Mouse (Mus musculus) left cerebral cortex, adult 18-20 months (tissue): ENCODE measurements around the gene Tchh. TPM values are rescaled to one million over a fixed set of nuclear protein-coding genes. Genes with fewer than 3 reads are reported as not detected.

Source experiments
- DNase-seq, 2 experiments: peaks; one replicate each; pipeline ENCODE4 v3.0.0; 2021 to 2022; ENCODE audit warnings: low spot score in 2 of 2, mixed read lengths in 1 of 2
- long read RNA-seq, 2 experiments: library from polyadenylated mRNA; stranded (forward); transcript quantifications; one replicate each; pipeline ENCODE4 v2.0.0; 2021
- total RNA-seq, 2 experiments: library from RNA; stranded (reverse); gene quantifications; 2 replicates each; pipeline ENCODE4 v1.2.3; 2021

Gene Tchh
- 1 to 10 TPM; 2.8 to 3.0 TPM for total RNA-seq
- long read RNA-seq, experiment 1, partial matches to known transcripts, result 0 of 6 reads
- long read RNA-seq, experiment 1, other reads (novel, unspliced or antisense), result 6 of 6 reads
- long read RNA-seq, experiment 2, partial matches to known transcripts, result 0 of 1 reads
- long read RNA-seq, experiment 2, other reads (novel, unspliced or antisense), result 1 of 1 reads

- no peak for DNase-seq
Observed at GRCm38 (mm10) chr3:93442030-93442429, at the start of gene Tchh. Tchh (plus strand) TSS chr3:93442330.

- DNase-seq, result no peak
Observed at GRCm38 (mm10) chr3:93393366-93393765, 48.8 kb upstream of the Tchh start, which contains the start of gene Rptn. Rptn (plus strand) TSS chr3:93393699.

- DNase-seq, result no peak
Observed at GRCm38 (mm10) chr3:93403936-93404335, 38.2 kb upstream of the Tchh start.

GRCm38 (mm10) chr3:93406992-93407391 is 35.1 kb upstream of the Tchh start:
- DNase-seq, result peak; percentile 11 to 12

DNA sequence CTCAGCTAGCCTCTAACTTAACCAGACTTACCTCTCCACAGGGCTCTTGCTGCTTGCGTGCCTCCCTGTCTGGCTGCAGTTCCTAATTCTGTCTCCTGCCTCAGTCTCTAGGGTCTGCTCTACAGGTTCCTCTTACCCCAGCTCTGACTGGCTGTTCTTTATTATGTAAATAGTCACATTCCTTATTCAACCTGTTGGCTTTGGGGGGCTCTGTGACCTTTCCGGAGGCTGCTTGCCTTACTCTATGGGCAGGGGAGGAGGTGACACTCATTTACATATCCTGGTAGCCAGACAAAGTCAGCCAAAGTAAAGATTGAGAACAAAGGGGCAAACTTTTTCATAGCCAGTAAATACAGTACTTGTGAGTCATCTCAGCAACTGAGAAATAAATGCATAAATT is 30.2 kb upstream of the Tchh start:
- DNase-seq, result no peak

- DNase-seq, result no peak
Observed at GRCm38 (mm10) chr3:93431673-93432072, 10.5 kb upstream of the Tchh start.

DNA sequence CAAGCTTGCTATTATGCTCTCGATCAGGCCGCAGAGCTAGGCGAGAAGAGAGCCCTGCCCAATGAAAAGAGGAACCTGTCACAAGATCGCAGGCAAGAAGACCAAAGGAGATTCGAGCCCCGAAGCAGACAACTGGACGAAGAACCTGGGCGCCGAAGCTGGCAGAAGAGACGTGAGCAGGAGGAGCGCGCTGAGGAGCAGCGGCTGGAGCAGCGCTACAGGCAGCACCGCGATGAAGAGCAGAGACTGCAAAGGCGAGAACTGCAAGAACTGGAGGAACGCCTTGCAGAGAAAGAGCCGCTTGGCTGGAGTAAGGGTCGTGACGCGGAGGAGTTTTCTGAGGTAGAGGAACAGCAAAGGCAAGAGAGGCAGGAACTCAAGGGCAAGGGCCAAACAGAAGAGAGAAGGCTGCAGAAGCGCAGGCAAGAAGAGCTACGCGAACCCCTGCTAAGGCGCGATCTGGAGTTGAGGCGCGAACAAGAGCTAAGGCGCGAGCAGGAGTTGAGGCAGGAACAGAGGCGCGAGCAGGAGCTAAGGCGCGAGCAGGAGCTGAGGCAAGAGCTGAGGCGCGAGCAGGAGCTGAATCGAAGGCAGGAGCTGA is 1.5 kb downstream of the Tchh start:
- peak; percentile 8 to 44 for DNase-seq

DNA sequence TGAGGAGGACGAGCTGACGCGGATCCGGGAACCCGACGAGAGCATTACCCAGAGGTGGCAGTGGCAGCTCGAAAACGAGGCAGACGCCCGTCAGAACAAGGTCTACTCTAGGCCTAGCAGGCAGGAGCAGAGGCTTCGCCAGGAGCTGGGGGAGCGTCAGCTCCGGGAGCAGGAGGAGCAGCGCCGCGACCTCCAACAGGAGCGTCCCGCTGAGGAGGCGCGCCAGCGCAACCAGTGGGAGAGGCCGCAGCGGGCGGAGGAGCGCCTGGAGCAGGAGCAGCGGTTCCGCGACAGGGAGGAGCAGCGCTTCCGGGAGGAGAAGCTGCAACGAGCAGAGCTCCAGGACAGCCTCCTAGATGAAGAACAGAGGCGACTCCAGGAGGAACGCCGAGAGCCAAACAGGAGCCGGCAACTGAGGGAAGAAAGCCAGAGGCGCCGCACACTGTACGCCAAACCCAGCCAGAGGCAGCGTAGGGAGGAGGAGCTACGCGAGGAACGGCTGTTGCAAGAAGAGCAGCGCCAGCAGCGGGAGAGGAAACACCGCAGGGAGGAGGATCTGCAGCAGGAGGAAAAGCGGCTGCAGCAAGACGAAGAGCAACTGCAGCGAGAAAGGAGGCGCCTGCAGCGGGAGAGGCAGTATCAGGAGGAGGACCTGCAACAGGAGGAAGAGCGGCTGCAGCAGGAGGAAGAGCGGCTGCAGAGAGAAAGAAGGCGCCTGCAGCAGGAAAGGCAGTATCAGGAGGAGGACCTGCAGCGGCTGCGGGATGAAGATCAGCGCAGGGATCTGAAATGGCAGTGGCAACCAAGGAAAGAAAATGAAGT is 2.4 kb downstream of the Tchh start:
- DNase-seq, result peak; percentile 63 to 78

GRCm38 (mm10) chr3:93445165-93445705 is 3.1 kb downstream of the Tchh start:
- peak; percentile 6 to 37 for DNase-seq

- peak; percentile 3 to 7 for DNase-seq
Observed at GRCm38 (mm10) chr3:93446128-93446755, 4.1 kb downstream of the Tchh start.

GRCm38 (mm10) chr3:93446756-93447137 is 4.6 kb downstream of the Tchh start:
- DNase-seq, result peak in 1 of 2 experiments; percentile 2

- peak; percentile 59 to 70 for DNase-seq
Observed at GRCm38 (mm10) chr3:93447138-93447841, 5.2 kb downstream of the Tchh start.

DNA sequence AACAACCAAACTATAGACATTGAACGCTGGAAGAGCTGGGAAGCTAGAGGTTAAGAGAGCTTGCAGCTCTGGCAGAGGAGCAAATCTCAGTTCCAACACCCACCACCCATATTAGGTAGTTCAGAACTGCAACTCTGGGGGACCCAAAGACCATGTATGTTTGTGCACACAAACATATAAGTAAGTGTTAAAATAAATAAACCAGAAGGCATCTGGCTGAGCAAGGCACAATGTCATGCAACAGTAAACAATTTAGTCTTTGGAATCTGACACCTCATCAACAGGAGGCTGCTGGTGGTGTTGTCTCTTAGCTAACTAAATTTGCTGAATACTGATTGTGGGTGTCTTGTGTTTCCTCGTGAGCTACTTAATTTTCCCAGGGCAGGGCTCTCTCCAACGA is 24.4 kb downstream of the Tchh start:
- DNase-seq, result no peak

DNA sequence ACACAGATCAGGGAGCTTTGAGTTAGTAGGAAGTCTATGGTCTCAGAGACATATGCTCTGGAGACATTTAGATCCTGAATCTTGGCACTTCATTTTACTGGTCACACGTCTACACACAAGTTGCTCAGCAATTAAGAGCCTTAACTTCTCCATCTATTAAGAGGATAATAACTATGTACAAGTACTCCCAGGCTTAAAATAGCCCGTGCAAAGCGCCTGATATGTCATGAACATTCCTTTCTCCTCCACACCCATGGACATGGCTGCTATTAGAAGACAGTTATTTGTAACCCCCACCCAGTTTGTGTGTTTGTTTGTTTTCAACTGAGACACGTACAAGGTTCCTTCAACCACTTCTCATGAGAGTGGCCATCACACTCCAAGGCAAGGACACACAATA is 25.0 kb downstream of the Tchh start:
- DNase-seq, result no peak

GRCm38 (mm10) chr3:93468561-93468960 is 26.4 kb downstream of the Tchh start, which contains the start of gene Tchhl1:
Tchhl1 (plus strand) TSS chr3:93468754.
- DNase-seq, result no peak

- DNase-seq, result no peak
Observed at GRCm38 (mm10) chr3:93469629-93470028, 27.5 kb downstream of the Tchh start.

- DNase-seq, result no peak
Observed at GRCm38 (mm10) chr3:93480053-93480452, 37.9 kb downstream of the Tchh start.

DNA sequence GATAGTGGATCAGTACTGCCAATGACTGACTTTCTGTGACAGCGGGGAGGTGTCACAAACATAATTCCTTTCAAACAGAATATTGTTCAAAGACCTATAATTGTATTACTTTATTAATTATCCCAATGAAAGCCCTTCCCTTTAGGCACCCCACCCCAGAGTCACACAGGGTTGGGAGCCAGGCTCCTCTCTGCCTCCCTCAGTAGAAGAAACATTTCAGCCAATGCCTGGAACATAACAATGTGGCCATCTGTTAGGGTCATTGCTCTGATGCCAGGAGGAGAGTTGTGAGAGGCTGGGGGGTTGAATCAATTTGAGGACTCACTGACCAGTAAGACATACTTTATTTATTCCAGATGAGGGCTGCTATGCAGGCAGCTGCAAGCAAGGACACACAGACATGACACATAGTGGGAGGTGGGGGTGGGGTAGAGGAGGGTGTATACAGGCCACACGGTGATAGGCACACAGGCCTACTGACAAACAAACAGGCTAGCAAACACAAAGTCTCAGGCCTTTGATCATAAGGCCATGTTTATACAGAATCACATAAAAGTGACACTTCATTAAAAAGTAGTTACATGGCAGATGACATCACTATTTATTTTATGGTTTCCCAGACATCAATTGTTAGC is 40.0 kb downstream of the Tchh start:
- no peak for DNase-seq

GRCm38 (mm10) chr3:93485611-93486010 is 43.5 kb downstream of the Tchh start:
- DNase-seq, result no peak

GRCm38 (mm10) chr3:93488541-93488940 is 46.4 kb downstream of the Tchh start:
- no peak for DNase-seq
